Mouse (Mus musculus) heart, adult 2 months (tissue): ENCODE measurements at regions not wholly inside any gene's neighbourhood (a gene's known extent, or its start where the extent isn't known, plus 50 kb on each side); places are given as distances from the start of the nearest gene placed in this dataset.
"Not testable (repeated sequence)": the region's sequence is repeated elsewhere in the genome, so short reads cannot be mapped to it uniquely, and the experiment has no call there.

Experiments used
- DNase-seq, 2 experiments: peaks; one replicate each; pipeline ENCODE4 v3.0.0; 2021
- H3K27ac ChIP-seq: fragments of 200-600 bp; 2 replicates; pipeline ENCODE4 v1.8.1; 2022
- H3K27me3 ChIP-seq: fragments of 200-500 bp; 2 replicates; pipeline ENCODE4 v1.6.1; 2012; ENCODE audit warnings: mild to moderate bottlenecking, low read length, inconsistent platforms, mixed read lengths; ENCODE audit not compliant: control insufficient read depth, insufficient read depth
- H3K36me3 ChIP-seq: fragments of 200-500 bp; 2 replicates; pipeline ENCODE4 v1.6.1; 2012; ENCODE audit warnings: low read length, inconsistent platforms; ENCODE audit not compliant: control insufficient read depth, insufficient read depth
- H3K4me1 ChIP-seq: fragments of 200-500 bp; 2 replicates; pipeline ENCODE4 v1.6.1; 2011; ENCODE audit warnings: low read length; ENCODE audit not compliant: control insufficient read depth, insufficient read depth
- H3K4me3 ChIP-seq: fragments of 200-600 bp; 2 replicates; pipeline ENCODE4 v1.8.1; 2022
- H3K79me2 ChIP-seq: fragments of 200-500 bp; replicated peaks from 2 replicates; pipeline ENCODE4 v1.6.1; 2012; ENCODE audit warnings: mild to moderate bottlenecking, inconsistent platforms, low read length, moderate library complexity, mixed read lengths; ENCODE audit not compliant: control insufficient read depth, insufficient read depth
- H3K9ac ChIP-seq: fragments of 200-500 bp; 2 replicates; pipeline ENCODE4 v1.6.1; 2012; ENCODE audit warnings: low read depth, mild to moderate bottlenecking, control low read depth, inconsistent platforms, low read length, mixed read lengths
- CTCF ChIP-seq: fragments of 200-600 bp; IDR thresholded peaks from 2 replicates; pipeline ENCODE4 v1.8.1; 2022; ENCODE audit warnings: antibody characterized with exemption, mild to moderate bottlenecking, moderate library complexity
- EP300 ChIP-seq: fragments of 200-500 bp; IDR thresholded peaks from 2 replicates; pipeline ENCODE4 v1.6.1; 2011; ENCODE audit warnings: low read depth, low read length, control low read depth; ENCODE audit not compliant: insufficient read depth
- POLR2A ChIP-seq: fragments of 200-500 bp; IDR thresholded peaks from 2 replicates; pipeline ENCODE4 v1.6.1; 2011; ENCODE audit warnings: mild to moderate bottlenecking, low read depth, low read length, control low read depth; ENCODE audit not compliant: insufficient read depth
- WGBS: fragments of 180-500 bp; shearing (Covaris S2); methylation state at CpG from one replicate; pipeline ENCODE4 v1.1.7; 2018; 5-methylcytosine and 5-hydroxymethylcytosine counted together
- intact Hi-C: fragments of 180-260 bp; cut with DNase I; formaldehyde crosslinking; loops from one replicate; pipeline ENCODE4 v1.15.1; 2025

- H3K9ac ChIP-seq: no peak overlapping the region
- no peaks in the 10 kb centered on the region for H3K36me3 ChIP-seq
- no peak overlapping the region for H3K27ac ChIP-seq
- H3K4me3 ChIP-seq: no peak overlapping the region
- H3K27me3 ChIP-seq: no peaks in the 10 kb centered on the region
- intact Hi-C loops: no loop called here
- TF ChIP-seq EP300 (no peak), CTCF (no peak), POLR2A (no peak)
- no peaks in the 10 kb centered on the region for H3K4me1 ChIP-seq
- DNase-seq: no peak
- 60% methylated on average over 2 of the region's 2 CpGs for WGBS
- no peaks in the 10 kb centered on the region for H3K79me2 ChIP-seq
Measured at GRCm38 (mm10) chr1:17978086-17978485, 167.6 kb downstream of the Crisp4 start.

GRCm38 (mm10) chr1:17956881-17957280, 188.8 kb downstream of the Crisp4 start:
- intact Hi-C loops, H3K4me1 ChIP-seq, H3K27ac ChIP-seq, H3K9ac ChIP-seq, H3K36me3 ChIP-seq, H3K79me2 ChIP-seq, H3K27me3 ChIP-seq, H3K4me3 ChIP-seq, DNase-seq: not testable (repeated sequence)
- WGBS: 93% methylated on average over 21 of the region's 21 CpGs

- DNase-seq, H3K4me3 ChIP-seq, H3K36me3 ChIP-seq, H3K79me2 ChIP-seq, H3K27me3 ChIP-seq, H3K4me1 ChIP-seq, intact Hi-C loops, H3K27ac ChIP-seq, H3K9ac ChIP-seq: not testable (repeated sequence)
- 72% methylated on average over 4 of the region's 4 CpGs for WGBS
Measured at GRCm38 (mm10) chr1:17932108-17932810, 213.4 kb downstream of the Crisp4 start.
